Mouse (Mus musculus): Measurements from ENCODE around the gene Cadps.

DNA sequence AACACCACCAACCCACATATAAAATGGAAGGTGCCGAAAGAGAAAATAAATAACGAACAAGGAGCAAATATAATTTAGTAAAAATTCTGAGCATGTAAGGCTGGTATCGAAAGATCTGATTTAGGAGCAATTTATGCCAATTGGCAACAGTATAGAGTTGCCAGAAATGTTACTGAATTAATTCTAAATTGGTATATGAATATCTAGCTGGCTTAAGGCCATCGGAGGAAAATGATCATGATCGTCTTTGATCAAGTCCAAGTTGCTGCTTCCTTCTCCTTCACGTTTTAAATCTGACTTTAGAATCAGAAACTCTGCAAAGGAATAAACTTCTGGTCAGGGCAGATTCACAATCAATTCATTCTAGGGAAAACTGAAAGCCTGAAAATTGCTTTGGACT lies 374.0 kb downstream of the Cadps start:
- no peak for TF ChIP-seq CTCF (IDR thresholded peaks at IDR 0.05; ENCODE audit: low read depth, low read length)
- no peak for TF ChIP-seq POLR2A (IDR thresholded peaks at IDR 0.05; ENCODE audit: extremely low read depth, insufficient read depth, low read length)
